Mouse (Mus musculus): ENCODE measurements around the gene Dlec1.

The Dlec1 gene

GRCm38 (mm10) chr9:119144696-119145095 lies 42.4 kb downstream of the Dlec1 start:
- DNase-seq = peak; percentile 97 to 98

DNA sequence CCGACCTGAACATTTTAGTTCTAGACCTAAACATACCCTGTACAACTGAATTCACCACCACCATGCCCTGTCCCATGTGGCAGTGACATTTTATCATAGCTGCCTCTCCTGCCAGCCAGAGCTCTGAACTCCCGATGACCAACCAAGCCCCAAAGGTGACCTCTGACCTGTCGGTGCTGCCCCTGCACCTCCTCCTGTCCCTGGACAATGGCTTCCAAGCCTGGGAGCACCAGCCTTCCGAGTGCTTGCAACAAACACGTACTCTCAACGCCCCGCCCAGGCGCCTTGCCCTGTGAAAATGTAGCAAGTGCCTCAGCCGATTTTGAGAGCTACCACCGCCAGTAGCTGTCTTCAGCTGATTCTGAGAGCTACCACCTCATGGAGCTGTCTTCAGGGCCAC lies 42.9 kb downstream of the Dlec1 start:
- no peak for DNase-seq

GRCm38 (mm10) chr9:119145638-119146037 lies 43.4 kb downstream of the Dlec1 start:
- DNase-seq = no peak

DNA sequence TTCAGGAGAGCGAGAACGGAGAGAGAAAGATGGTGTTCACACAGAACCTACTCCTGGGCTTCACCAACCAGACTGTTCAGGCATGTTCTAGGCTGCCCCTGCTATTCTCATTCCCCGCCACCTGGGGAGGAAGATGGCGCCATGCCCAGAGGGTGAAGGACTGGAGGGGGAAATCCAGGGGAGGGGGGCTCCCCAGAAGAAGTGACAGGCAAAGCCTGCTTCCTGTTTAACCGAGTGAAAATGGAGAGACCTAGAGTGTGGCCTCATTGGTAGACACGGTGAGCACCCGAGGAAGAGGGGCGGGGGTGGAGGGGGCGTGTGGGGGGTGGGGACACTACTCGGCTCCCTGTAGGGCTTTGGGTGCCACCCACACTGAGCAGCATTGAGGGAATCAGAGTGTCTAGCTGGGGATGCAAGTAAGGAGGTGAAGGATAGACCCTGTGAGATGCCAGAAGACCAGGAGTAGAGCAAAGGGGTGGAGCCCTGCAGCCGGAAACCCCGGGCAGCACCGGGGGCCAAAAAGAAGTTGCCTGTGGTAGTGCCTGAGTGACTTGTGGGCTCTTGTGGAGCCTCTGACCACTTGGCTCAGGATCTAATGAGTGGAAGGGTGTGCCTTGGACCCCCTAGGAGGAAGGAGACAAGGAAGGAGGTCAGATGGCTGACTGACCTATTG lies 44.0 kb downstream of the Dlec1 start:
- DNase-seq = peak in 1 of 2 experiments; percentile 37

DNA sequence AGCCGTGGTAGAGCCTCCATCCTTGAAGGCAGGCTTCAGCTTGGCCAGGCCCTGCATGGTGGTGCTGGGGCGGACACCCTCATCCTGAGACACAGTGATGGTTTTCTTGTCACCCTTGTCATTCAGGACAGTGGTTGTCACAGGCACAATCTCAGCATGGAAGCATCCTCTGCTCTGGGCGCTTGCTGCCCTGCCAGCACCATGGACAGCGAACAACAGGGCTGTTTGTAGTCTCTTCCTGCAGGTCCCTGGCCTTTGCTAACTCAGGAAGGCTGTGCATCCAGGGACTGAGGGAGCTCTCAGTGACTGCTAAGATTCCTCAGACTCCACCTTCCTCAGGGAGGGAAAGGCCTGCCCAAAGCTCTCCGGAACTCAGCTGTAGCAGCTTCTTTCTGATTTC lies 47.3 kb downstream of the Dlec1 start:
- no peak for DNase-seq

DNA sequence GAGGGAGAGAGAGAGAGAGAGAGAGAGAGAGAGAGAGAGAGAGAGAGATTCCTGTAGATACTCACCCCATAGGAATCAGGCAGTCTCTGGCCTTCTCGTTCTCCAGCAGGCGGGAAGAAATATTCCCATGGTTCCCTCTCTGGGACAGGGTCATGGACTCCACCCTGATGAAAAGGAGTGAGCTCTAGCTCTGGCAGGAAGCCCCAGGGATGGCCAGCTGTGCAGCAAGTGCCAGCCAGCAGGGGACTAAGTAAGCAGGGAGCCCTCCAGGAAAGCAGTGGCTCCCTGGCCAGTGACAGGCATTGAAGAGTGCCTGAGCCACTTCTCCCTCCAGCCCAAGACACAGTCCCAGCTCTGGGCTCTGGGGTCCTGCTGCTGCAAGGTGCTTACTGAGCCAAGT lies 49.5 kb downstream of the Dlec1 start:
- no peak for DNase-seq

DNA sequence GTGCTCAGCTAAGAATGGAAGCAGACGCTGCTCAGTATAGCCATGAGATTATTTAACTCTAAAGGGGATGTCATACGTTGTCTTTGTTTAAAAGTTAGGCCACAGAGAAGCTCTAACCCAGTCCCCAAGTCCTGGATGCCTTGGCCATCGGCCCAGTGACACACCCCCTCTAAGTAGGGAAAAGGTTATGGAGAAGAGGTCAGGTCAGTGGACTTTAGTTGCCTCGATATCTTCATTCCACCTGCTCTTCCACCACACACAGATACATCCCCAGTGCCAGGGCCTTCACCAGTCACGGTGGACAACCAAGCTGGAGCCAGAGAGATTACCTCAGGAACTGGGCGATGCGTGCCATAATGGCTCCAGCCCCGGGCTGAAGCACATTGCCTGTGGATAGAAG lies 53.1 kb downstream of the Dlec1 start:
- no peak for DNase-seq

DNA sequence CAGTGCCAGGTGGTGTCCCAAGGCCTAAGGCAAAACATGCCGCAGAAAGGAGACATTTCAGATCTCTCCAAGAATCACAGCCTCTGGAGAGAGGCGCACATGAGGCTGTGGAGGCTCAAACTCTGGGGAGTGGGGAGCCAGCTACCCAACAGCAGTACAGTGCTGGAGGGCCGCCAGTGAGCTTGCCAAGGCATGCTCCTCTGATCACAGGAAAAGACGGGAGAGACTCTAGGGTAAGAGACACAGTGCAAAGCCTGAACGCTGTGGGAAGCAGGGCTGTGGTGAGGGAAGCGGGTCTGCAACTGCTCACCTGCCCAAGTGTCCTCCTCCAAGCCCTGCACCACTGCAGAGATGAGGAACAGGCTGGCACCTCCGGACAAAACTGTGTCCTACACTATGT lies 53.5 kb downstream of the Dlec1 start:
- peak; percentile 69 to 73 for DNase-seq

GRCm38 (mm10) chr9:119156278-119157201 lies 54.3 kb downstream of the Dlec1 start, which contains the start of gene Acaa1b:
TSS of gene Acaa1b (minus strand) at chr9:119157093.
- peak; percentile 91 to 92 for DNase-seq

- no peak for DNase-seq
Measured at GRCm38 (mm10) chr9:119158861-119159260, 56.6 kb downstream of the Dlec1 start, which contains the start of gene Gm47289. TSS of gene Gm47289 (plus strand) at chr9:119159161.

GRCm38 (mm10) chr9:119160689-119161088 lies 58.4 kb downstream of the Dlec1 start:
- no peak for DNase-seq

DNA sequence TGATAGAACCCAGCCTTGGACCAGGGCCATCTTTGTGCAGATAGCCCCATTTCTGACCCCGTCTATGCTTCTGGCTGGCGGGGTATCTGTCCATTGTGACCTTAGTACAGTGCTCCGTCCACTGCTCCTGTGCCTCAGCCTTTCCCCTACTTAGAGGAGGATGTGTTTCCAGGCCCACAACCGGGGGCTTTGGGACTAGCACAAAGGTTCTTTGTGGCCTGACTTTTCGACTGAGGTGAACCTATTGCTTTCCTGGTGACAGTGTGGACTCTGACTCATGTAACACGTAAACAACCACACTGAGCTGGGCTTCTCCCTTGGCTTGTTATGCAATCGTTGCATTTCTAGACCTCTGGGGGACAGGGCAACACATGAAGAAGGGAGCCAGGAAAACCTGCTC lies 62.5 kb downstream of the Dlec1 start:
- DNase-seq = no peak

DNA sequence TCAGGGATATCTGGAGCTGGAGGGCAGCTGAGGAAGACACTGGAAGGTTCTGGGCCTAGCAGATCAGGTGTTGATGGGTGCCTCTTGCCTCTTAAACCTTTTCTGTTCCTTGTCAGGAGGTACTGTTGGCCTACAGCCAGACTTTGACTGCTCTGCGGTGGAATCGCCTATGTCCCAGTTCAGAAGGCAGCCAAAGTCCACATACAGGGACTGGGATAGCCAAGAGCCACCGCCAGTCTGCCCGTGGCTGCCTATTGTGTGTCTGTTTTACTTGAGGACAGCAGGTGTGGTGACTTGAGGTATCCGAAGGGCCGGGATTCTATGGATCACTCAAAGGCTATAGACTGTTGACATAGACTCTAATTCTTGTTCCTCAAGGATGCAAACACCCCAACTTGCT lies 63.3 kb downstream of the Dlec1 start:
- DNase-seq = no peak

GRCm38 (mm10) chr9:119167608-119168007 lies 65.3 kb downstream of the Dlec1 start:
- no peak for DNase-seq

GRCm38 (mm10) chr9:119179292-119179691 lies 77.0 kb downstream of the Dlec1 start:
- peak in 1 of 2 experiments; percentile 22 for DNase-seq

- peak in 1 of 2 experiments; percentile 46 for DNase-seq
Measured at GRCm38 (mm10) chr9:119181241-119181728, 79.0 kb downstream of the Dlec1 start.

DNA sequence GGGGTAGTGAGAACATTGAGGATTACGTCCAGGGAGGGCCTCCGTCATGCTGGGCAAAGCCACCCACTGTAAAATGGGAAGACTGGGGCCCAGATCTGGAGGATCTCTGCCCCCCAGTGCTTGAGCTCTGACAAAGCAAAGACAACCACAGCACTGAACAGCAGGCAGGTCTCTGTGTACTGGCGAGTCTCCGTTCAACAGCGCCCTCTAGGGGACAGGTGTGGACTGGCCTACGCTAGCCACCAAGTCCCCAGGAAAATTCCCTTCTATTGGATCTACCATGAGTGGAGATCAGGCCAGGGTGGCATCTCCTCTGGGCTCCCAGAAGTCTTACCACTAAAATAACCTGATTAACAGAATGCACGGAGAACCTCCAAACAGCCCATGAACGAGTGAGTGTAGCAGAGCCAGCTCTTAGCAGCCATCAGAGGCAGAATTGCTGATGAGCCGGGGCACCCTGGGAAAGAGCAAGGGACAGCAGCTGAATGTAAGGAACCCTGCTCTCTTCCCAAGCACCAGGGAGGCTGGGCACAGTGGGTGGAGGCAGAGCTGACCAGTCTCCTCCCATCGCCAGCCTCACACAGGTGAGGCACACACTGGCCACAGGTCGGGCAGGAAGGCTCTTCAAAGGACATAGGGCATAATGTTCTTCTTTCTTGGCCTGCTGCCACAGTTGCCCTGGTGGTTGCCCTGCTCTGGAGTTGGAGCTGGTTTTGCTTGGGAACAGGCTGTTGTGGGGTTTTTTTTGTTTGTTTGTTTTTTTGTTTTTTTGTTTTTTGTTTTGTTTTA lies 90.1 kb downstream of the Dlec1 start:
- peak; percentile 70 to 73 for DNase-seq

Data from cerebellum, postnatal 10 days (tissue).